Mouse (Mus musculus): ENCODE measurements around the gene Slc16a3. TPM values are rescaled to one million over a fixed set of nuclear protein-coding genes. Genes with fewer than 3 reads are reported as not detected.

Gene Slc16a3
- polyA plus RNA-seq, 1 experiment from 2014 or later: 55.5 TPM

DNA sequence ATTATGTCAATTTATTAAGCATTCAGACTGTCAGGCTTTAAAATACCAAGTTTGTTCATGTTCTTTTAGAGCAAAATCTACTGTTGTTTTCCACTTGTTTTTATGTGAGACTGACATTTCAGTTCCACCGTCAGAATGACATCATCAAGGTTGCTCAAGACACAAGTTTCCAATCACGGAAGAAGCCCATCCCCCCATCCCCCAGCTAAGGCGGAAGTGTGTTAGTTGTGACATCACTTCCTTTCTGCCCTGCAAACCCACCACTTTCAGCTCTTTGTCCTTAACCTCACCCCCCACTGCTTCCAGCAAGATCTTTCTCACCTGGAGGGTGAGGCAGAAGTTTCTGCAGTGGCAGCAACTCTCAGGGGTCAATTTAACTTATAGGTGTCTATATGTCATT is 31.8 kb upstream of the Slc16a3 start:
- H3K9ac ChIP-seq (ENCODE audit: low read length): no peak overlapping the region
- no peaks in the 10 kb centered on the region for H3K4me1 ChIP-seq (replicated peaks; ENCODE audit: control insufficient read depth, insufficient read depth, low read length)
- H3K27me3 ChIP-seq (ENCODE audit: control insufficient read depth, insufficient read depth, low read length): no peaks in the 10 kb centered on the region
- WGBS: 78% methylated on average over 3 of the region's 3 CpGs
- no peaks in the 10 kb centered on the region; the same call in 1 of the 2 replicates for H3K36me3 ChIP-seq (ENCODE audit: control insufficient read depth, insufficient read depth, low read length)
- no peak overlapping the region for H3K4me3 ChIP-seq (ENCODE audit: low read depth, low read length)
- no peak overlapping the region for H3K27ac ChIP-seq (ENCODE audit: low read depth, low read length)
- no peak overlapping the region for H3K4me2 ChIP-seq (ENCODE audit: low read depth, low read length, severe bottlenecking)
- no peaks in the 10 kb centered on the region for H3K9me3 ChIP-seq (ENCODE audit: control insufficient read depth, low read length)
- ATAC-seq (replicated peaks; ENCODE audit: low FRiP score) (no peak), DNase-seq (ENCODE audit: low spot score) (no peak)

DNA sequence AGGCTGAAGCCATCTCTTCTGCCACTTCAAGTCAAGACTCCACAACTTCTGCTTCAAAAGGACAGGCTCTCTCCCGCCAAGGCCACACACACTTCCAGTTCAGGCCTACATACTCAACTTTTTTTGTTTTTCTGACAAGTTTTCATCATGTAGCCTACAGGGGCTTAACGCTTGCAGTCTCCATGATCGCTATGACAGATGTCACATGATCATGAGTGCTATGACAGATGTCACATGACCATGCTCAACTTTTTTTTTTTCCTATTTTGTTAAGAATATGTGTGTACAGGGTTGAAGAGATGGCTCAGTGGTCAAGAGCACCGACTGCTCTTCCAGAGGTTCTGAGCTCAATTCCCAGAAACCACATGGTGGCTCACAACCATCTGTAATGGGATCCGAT is 30.5 kb upstream of the Slc16a3 start:
- H3K4me1 ChIP-seq (replicated peaks; ENCODE audit: control insufficient read depth, insufficient read depth, low read length): no peaks in the 10 kb centered on the region
- H3K9ac ChIP-seq (ENCODE audit: low read length): no peak overlapping the region
- ATAC-seq (replicated peaks; ENCODE audit: low FRiP score) (no peak), DNase-seq (ENCODE audit: low spot score) (no peak)
- no peak overlapping the region for H3K4me2 ChIP-seq (ENCODE audit: low read depth, low read length, severe bottlenecking)
- H3K36me3 ChIP-seq (ENCODE audit: control insufficient read depth, insufficient read depth, low read length): no peaks in the 10 kb centered on the region; the same call in 1 of the 2 replicates
- WGBS: 96% methylated on average over 5 of the region's 5 CpGs
- no peak overlapping the region for H3K4me3 ChIP-seq (ENCODE audit: low read depth, low read length)
- no peaks in the 10 kb centered on the region for H3K27me3 ChIP-seq (ENCODE audit: control insufficient read depth, insufficient read depth, low read length)
- no peaks in the 10 kb centered on the region for H3K9me3 ChIP-seq (ENCODE audit: control insufficient read depth, low read length)
- H3K27ac ChIP-seq (ENCODE audit: low read depth, low read length): no peak overlapping the region

DNA sequence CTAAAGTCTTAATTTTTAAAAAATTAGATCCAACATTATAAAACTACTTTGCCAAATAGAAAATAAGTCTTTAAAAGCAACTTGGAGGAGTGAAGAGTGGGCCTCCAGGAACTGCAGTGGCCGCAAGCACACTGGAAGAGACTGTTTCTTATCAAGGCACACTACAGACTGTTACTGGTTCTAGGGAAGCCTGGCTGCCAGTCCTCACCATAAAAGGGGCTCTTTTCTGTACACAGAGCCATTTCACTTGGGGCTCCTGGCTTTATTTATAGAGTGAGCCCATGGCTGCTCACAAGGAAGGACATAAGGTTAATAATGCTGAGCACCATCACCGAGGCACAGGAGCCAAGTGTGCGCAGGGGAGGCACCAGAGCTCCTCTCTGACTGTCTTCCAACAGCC is 25.8 kb upstream of the Slc16a3 start:
- Histone ChIP-seq H3K4me3 (ENCODE audit: low read depth, low read length) (no peak overlapping the region), H3K27ac (ENCODE audit: low read depth, low read length) (no peak overlapping the region), H3K9me3 (ENCODE audit: control insufficient read depth, low read length) (no peaks in the 10 kb centered on the region), H3K4me1 (replicated peaks; ENCODE audit: control insufficient read depth, insufficient read depth, low read length) (no peaks in the 10 kb centered on the region), H3K9ac (ENCODE audit: low read length) (no peak overlapping the region), H3K4me2 (ENCODE audit: low read depth, low read length, severe bottlenecking) (no peak overlapping the region), H3K36me3 (ENCODE audit: control insufficient read depth, insufficient read depth, low read length) (no peaks in the 10 kb centered on the region; the same call in 1 of the 2 replicates), H3K27me3 (ENCODE audit: control insufficient read depth, insufficient read depth, low read length) (no peaks in the 10 kb centered on the region)
- no peak for DNase-seq (ENCODE audit: low spot score)
- WGBS: 94% methylated on average over 3 of the region's 3 CpGs
- no peak for ATAC-seq (replicated peaks; ENCODE audit: low FRiP score)

DNA sequence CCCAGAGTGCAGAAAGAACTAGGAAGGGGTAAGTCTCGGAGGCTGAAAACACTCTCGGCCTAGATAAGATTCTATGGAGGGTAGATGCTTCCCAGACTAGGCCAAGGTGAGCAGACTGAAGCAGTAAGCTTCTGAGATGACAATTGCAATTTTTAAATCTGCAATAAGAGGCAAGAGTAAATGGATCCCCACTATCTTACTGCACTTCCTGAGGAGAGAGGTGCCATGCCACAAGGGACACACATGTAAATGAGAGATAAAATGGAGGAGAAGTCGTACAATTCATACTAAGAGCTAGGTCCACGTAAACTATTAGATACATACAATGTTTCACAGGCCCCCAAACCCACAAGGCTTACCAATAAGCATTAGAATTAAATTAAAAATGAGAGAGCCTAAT is 19.8 kb upstream of the Slc16a3 start:
- Histone ChIP-seq H3K36me3 (ENCODE audit: control insufficient read depth, insufficient read depth, low read length) (no peaks in the 10 kb centered on the region), H3K27me3 (ENCODE audit: control insufficient read depth, insufficient read depth, low read length) (no peaks in the 10 kb centered on the region), H3K4me1 (replicated peaks; ENCODE audit: control insufficient read depth, insufficient read depth, low read length) (no peaks in the 10 kb centered on the region), H3K27ac (ENCODE audit: low read depth, low read length) (no peak overlapping the region), H3K4me2 (ENCODE audit: low read depth, low read length, severe bottlenecking) (no peak overlapping the region), H3K4me3 (ENCODE audit: low read depth, low read length) (no peak overlapping the region), H3K9ac (ENCODE audit: low read length) (no peak overlapping the region), H3K9me3 (ENCODE audit: control insufficient read depth, low read length) (no peaks in the 10 kb centered on the region)
- no peak for ATAC-seq (replicated peaks; ENCODE audit: low FRiP score)
- no peak for DNase-seq (ENCODE audit: low spot score)
- 89% methylated on average over 4 of the region's 4 CpGs for WGBS

DNA sequence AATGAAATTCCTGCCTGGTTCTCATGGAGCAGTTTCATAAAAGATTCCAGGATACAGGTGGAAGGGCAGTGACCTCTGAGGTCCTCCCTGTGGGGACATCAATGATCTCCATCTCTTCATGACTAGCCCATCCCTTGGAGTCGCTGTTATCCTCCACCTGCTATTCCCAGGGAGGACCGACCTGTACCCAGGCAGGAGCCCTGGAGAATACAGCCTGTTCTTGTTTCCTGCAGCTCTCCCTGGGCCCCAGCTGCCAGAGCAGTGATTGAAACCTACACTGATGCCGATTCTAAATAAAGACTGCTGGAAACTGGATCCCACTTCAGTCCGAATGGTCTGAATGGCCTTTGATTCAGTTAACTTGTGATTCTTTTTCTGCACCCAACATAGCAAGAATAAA is 16.8 kb upstream of the Slc16a3 start:
- Histone ChIP-seq H3K36me3 (ENCODE audit: control insufficient read depth, insufficient read depth, low read length) (no peaks in the 10 kb centered on the region), H3K4me3 (ENCODE audit: low read depth, low read length) (no peak overlapping the region), H3K27me3 (ENCODE audit: control insufficient read depth, insufficient read depth, low read length) (no peaks in the 10 kb centered on the region), H3K4me1 (replicated peaks; ENCODE audit: control insufficient read depth, insufficient read depth, low read length) (no peaks in the 10 kb centered on the region), H3K9me3 (ENCODE audit: control insufficient read depth, low read length) (no peaks in the 10 kb centered on the region), H3K9ac (ENCODE audit: low read length) (no peak overlapping the region), H3K27ac (ENCODE audit: low read depth, low read length) (no peak overlapping the region), H3K4me2 (ENCODE audit: low read depth, low read length, severe bottlenecking) (no peak overlapping the region)
- DNase-seq (ENCODE audit: low spot score): no peak
- 94% methylated on average over 4 of the region's 4 CpGs for WGBS
- no peak for ATAC-seq (replicated peaks; ENCODE audit: low FRiP score)

DNA sequence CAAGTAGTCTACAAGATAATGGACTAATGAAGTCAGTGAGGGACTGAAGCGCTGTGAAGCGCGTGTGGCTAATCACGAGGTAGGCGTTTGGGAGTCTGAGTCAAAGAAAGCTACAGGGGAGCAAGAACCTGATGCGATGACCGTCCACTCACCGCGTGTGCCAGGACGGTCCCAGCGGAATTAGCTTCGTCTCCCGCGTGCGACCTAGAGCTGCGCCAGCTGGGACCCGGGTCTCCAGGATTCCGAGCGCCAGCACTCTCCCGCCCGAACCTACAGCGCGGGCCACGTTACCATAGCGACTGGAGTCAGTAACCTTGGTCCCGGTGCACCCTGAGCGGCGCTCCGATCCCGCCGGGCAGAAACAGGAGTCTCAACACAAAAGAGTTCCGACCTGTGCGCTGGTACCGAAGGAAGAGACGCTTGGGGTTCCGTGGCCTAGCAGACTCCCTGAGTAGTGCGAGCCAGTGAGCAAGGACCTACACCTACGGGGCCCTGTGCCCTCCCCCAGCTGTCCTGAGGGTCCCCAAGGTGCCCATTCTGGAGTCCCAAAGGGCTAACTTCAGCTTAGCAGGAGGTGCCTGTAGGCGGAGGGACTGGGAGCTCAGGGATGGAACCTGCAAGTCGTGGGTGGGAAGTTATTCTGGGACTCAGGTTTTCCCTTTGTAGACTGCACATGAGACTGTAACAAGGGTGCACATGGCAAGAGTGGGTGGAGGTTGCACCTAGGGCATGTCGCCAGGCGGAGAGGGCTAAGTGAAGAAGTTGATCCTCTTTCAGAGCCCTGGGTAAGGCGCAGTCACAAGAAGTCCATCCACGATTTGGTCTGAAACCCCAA is 15.5 kb upstream of the Slc16a3 start, which contains the start of gene Ccdc57:
Gene Ccdc57 (minus strand): TSS at position 309 of the 835 bp plus-strand sequence.
- Histone ChIP-seq H3K36me3 (ENCODE audit: control insufficient read depth, insufficient read depth, low read length) (no peaks in the 10 kb centered on the region), H3K4me3 (ENCODE audit: low read depth, low read length) (peak within 1 kb of the TSS; percentile 69), H3K9me3 (ENCODE audit: control insufficient read depth, low read length) (no peaks in the 10 kb centered on the region), H3K27ac (ENCODE audit: low read depth, low read length) (no peak within 1 kb of the TSS), H3K4me1 (replicated peaks; ENCODE audit: control insufficient read depth, insufficient read depth, low read length) (no peaks in the 10 kb centered on the region), H3K4me2 (ENCODE audit: low read depth, low read length, severe bottlenecking) (peak within 1 kb of the TSS; percentile 66), H3K27me3 (ENCODE audit: control insufficient read depth, insufficient read depth, low read length) (no peaks in the 10 kb centered on the region), H3K9ac (ENCODE audit: low read length) (peak within 1 kb of the TSS; percentile 75)
- DNase-seq (ENCODE audit: low spot score) (peak; percentile 94), ATAC-seq (replicated peaks; ENCODE audit: low FRiP score) (peak; percentile 92)
- WGBS: 9% methylated on average over 44 of the region's 44 CpGs

DNA sequence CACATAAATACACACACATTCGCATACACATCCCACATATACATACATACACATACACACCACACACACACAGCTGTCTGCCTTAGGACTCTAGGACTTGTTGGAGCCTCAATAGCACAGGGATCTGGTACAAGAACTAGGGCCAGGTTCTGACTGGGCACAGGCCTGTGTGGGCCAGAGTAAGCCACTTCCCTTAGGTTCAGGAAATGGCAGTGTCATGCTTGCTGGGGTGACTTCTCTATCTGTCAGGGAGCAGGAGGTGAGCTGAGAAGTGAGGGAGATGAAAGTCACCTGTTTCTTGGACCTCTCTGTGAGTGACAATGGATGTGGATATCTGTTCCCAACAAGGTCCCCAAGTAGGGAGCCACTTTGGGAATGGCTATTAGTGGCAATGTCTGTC is 10.3 kb upstream of the Slc16a3 start:
- no peak overlapping the region for H3K4me2 ChIP-seq (ENCODE audit: low read depth, low read length, severe bottlenecking)
- no peak overlapping the region for H3K4me3 ChIP-seq (ENCODE audit: low read depth, low read length)
- DNase-seq (ENCODE audit: low spot score): no peak
- no peaks in the 10 kb centered on the region for H3K9me3 ChIP-seq (ENCODE audit: control insufficient read depth, low read length)
- ATAC-seq (replicated peaks; ENCODE audit: low FRiP score): no peak
- H3K4me1 ChIP-seq (replicated peaks; ENCODE audit: control insufficient read depth, insufficient read depth, low read length): no peaks in the 10 kb centered on the region
- 84% methylated on average over 1 of the region's 1 CpGs for WGBS
- H3K9ac ChIP-seq (ENCODE audit: low read length): no peak overlapping the region
- H3K27me3 ChIP-seq (ENCODE audit: control insufficient read depth, insufficient read depth, low read length): no peaks in the 10 kb centered on the region
- H3K27ac ChIP-seq (ENCODE audit: low read depth, low read length): no peak overlapping the region
- H3K36me3 ChIP-seq (ENCODE audit: control insufficient read depth, insufficient read depth, low read length): no peaks in the 10 kb centered on the region

DNA sequence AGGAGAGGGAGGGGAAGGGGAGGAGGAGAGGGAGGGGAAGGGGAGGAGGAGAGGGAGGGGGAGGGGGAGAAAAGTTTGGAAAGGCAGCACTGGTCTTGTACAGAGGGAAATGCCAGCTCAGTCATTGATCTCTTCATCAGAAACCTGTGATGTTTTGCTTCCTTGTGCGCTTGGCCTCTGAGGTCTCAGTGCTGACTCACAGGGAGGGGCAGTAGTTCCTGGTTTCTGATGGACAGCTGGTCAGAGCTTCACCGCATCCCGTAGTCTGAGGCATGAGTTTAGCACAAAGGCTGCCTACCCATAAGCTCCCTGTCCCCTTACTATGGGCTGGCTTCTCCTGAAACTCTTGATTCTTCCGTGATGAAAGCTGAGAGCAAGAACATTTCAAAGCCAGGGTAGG is 9.5 kb upstream of the Slc16a3 start:
- WGBS: 54% methylated on average over 4 of the region's 4 CpGs
- no peaks in the 10 kb centered on the region for H3K27me3 ChIP-seq (ENCODE audit: control insufficient read depth, insufficient read depth, low read length)

More for the DNA sequence above, 9.5 kb upstream of the Slc16a3 start:
- Histone ChIP-seq H3K9ac (ENCODE audit: low read length) (no peak overlapping the region), H3K9me3 (ENCODE audit: control insufficient read depth, low read length) (no peaks in the 10 kb centered on the region), H3K4me1 (replicated peaks; ENCODE audit: control insufficient read depth, insufficient read depth, low read length) (no peaks in the 10 kb centered on the region), H3K36me3 (ENCODE audit: control insufficient read depth, insufficient read depth, low read length) (no peaks in the 10 kb centered on the region), H3K4me3 (ENCODE audit: low read depth, low read length) (no peak overlapping the region), H3K27ac (ENCODE audit: low read depth, low read length) (no peak overlapping the region), H3K4me2 (ENCODE audit: low read depth, low read length, severe bottlenecking) (no peak overlapping the region)
- ATAC-seq (replicated peaks; ENCODE audit: low FRiP score): no peak
- DNase-seq (ENCODE audit: low spot score): peak; percentile 42
